Mouse (Mus musculus) lung, adult 2 months (tissue): ENCODE results near the gene Ang2.

ENCODE experiments used
- CTCF ChIP-seq: fragments of 200-500 bp; IDR thresholded peaks from 2 replicates; pipeline ENCODE4 v1.5.1; 2011; ENCODE audit warnings: mild to moderate bottlenecking, low read length, control low read depth; ENCODE audit not compliant: insufficient read depth
- POLR2A ChIP-seq: fragments of 200-500 bp; IDR thresholded peaks from 2 replicates; pipeline ENCODE4 v1.6.1; 2011; ENCODE audit warnings: low read depth, mild to moderate bottlenecking, control low read depth, low read length, borderline replicate concordance; ENCODE audit errors: extremely low read depth

DNA sequence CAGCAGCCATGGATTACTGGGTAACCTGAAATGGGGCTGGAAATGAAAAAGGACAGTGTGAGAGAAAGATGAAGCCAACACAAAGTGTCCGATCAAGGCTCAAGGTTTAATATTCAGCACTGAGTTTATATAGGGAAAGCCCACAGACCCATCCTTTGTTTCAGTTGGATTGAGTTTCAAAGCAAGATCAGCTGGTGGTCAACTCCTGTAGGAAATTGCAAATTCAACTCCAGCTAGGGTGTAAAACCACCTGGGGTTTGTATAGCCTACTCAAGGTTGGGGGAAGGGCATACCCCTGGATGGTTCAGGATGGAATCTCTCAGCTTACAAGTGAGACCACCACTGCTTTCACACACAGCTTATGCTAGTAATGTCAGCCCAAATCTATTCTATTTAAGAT lies 48.8 kb upstream of the Ang2 start:
- no peak for TF ChIP-seq CTCF
- TF ChIP-seq POLR2A = no peak
